Mouse (Mus musculus) liver, embryonic 12.5 days (tissue): ENCODE data around the gene Rbm10. TPM values are rescaled to one million over a fixed set of nuclear protein-coding genes. Genes with fewer than 3 reads are reported as not detected.

Experiments used
- ATAC-seq: fragments of 200-750 bp; cut with Nextera tagmentation; 2 replicates; pipeline ENCODE4 v1.8.0; 2017; ENCODE audit warnings: moderate number of reproducible peaks, mild to moderate bottlenecking, moderate library complexity
- H3K27ac ChIP-seq: fragments of 300-500 bp; sonication (generic); 2 replicates; pipeline ENCODE4 v1.5.1; 2016; ENCODE audit warnings: mild to moderate bottlenecking
- H3K27me3 ChIP-seq: fragments of 300-500 bp; sonication (generic); replicated peaks from 2 replicates; pipeline ENCODE4 v1.6.1; 2016; ENCODE audit warnings: mild to moderate bottlenecking, moderate library complexity
- H3K36me3 ChIP-seq: fragments of 300-500 bp; sonication (generic); 2 replicates; pipeline ENCODE4 v1.6.1; 2016; ENCODE audit warnings: mild to moderate bottlenecking, moderate library complexity
- H3K4me1 ChIP-seq: fragments of 300-500 bp; sonication (generic); 2 replicates; pipeline ENCODE4 v1.6.1; 2016
- H3K4me2 ChIP-seq: fragments of 300-500 bp; sonication (generic); 2 replicates; pipeline ENCODE4 v1.6.1; 2016; ENCODE audit warnings: mild to moderate bottlenecking, moderate library complexity
- H3K4me3 ChIP-seq: fragments of 300-500 bp; sonication (generic); 2 replicates; pipeline ENCODE4 v1.5.1; 2016; ENCODE audit warnings: mild to moderate bottlenecking, moderate library complexity
- H3K9ac ChIP-seq: fragments of 300-500 bp; sonication (generic); 2 replicates; pipeline ENCODE4 v1.6.1; 2016; ENCODE audit warnings: mild to moderate bottlenecking, moderate library complexity
- H3K9me3 ChIP-seq: fragments of 300-500 bp; sonication (generic); replicated peaks from 2 replicates; pipeline ENCODE4 v1.6.1; 2016; ENCODE audit warnings: mild to moderate bottlenecking, moderate library complexity
- WGBS: fragments of 180-500 bp; shearing (Covaris S2); methylation state at CpG from one replicate; pipeline ENCODE4 v1.1.7; 2016; ENCODE audit not compliant: insufficient replicate concordance; 5-methylcytosine and 5-hydroxymethylcytosine counted together
- polyA plus RNA-seq: library from polyadenylated mRNA; unstranded; fragments of >200 nt; fragmentation: Nextera tagmentation; extraction: Ambion mirVana; gene quantifications from 2 replicates; pipeline ENCODE4 v1.2.1, GENCODE M21; 2016

The Rbm10 gene
- polyA plus RNA-seq, 1 experiment from 2014 or later = 49.6 TPM

GRCm38 (mm10) chrX:20658891-20659406 is 41.6 kb downstream of the Rbm10 start:
- ATAC-seq = no peak
- Histone ChIP-seq H3K27me3 (no peaks in the 10 kb centered on the region), H3K4me2 (peak overlapping the region; percentile 79), H3K36me3 (no peaks in the 10 kb centered on the region), H3K4me3 (peak overlapping the region; percentile 64), H3K9me3 (no peaks in the 10 kb centered on the region), H3K9ac (peak overlapping the region; percentile 70), H3K4me1 (peaks cover 10% of the 10 kb centered on the region; the same call in 1 of the 2 replicates), H3K27ac (peak overlapping the region; percentile 79)
- 6% methylated on average over 24 of the region's 24 CpGs for WGBS

GRCm38 (mm10) chrX:20662317-20662715 is 45.0 kb downstream of the Rbm10 start:
- ATAC-seq = no peak
- peak overlapping the region; percentile 58; the same call in 1 of the 2 replicates for H3K27ac ChIP-seq
- peaks cover 29% of the 10 kb centered on the region for H3K36me3 ChIP-seq
- peak overlapping the region; percentile 72; the same call in 1 of the 2 replicates for H3K4me3 ChIP-seq
- H3K27me3 ChIP-seq = no peaks in the 10 kb centered on the region
- peaks cover 33% of the 10 kb centered on the region for H3K4me1 ChIP-seq
- H3K9me3 ChIP-seq = no peaks in the 10 kb centered on the region
- WGBS = 26% methylated on average over 5 of the region's 5 CpGs
- H3K9ac ChIP-seq = no peak overlapping the region
- H3K4me2 ChIP-seq = peak overlapping the region; percentile 6; the same call in 1 of the 2 replicates

- no peaks in the 10 kb centered on the region for H3K27me3 ChIP-seq
- 11% methylated on average over 27 of the region's 28 CpGs for WGBS
- H3K27ac ChIP-seq = peak overlapping the region; percentile 86
- H3K36me3 ChIP-seq = peaks cover 35% of the 10 kb centered on the region
- H3K4me1 ChIP-seq = peaks cover 33% of the 10 kb centered on the region
- H3K4me3 ChIP-seq = peak overlapping the region; percentile 72
- ATAC-seq = peak; percentile 82
- peak overlapping the region; percentile 82 for H3K9ac ChIP-seq
- H3K9me3 ChIP-seq = no peaks in the 10 kb centered on the region
- H3K4me2 ChIP-seq = peak overlapping the region; percentile 74
Measured at GRCm38 (mm10) chrX:20662716-20663443, 45.6 kb downstream of the Rbm10 start.

- H3K9me3 ChIP-seq = no peaks in the 10 kb centered on the region
- peak overlapping the region; percentile 82 for H3K9ac ChIP-seq
- WGBS = 13% methylated on average over 9 of the region's 9 CpGs
- peaks cover 40% of the 10 kb centered on the region for H3K36me3 ChIP-seq
- ATAC-seq = peak; percentile 18; the same call in 1 of the 2 replicates
- H3K27ac ChIP-seq = peak overlapping the region; percentile 86
- H3K27me3 ChIP-seq = no peaks in the 10 kb centered on the region
- peaks cover 33% of the 10 kb centered on the region for H3K4me1 ChIP-seq
- H3K4me3 ChIP-seq = peak overlapping the region; percentile 72
- peak overlapping the region; percentile 74 for H3K4me2 ChIP-seq
Measured at GRCm38 (mm10) chrX:20663444-20663790, 46.1 kb downstream of the Rbm10 start.

GRCm38 (mm10) chrX:20687519-20688067 is 70.3 kb downstream of the Rbm10 start, which contains the start of gene Cdk16:
Gene Cdk16 (plus strand): TSS chrX:20687954.
- WGBS = 9% methylated on average over 16 of the region's 16 CpGs
- Histone ChIP-seq H3K27me3 (no peaks in the 10 kb centered on the region), H3K27ac (peak within 1 kb of the TSS; percentile 94), H3K4me1 (peaks cover 18% of the 10 kb centered on the region), H3K9ac (peak within 1 kb of the TSS; percentile 91), H3K9me3 (no peaks in the 10 kb centered on the region), H3K4me2 (peak within 1 kb of the TSS; percentile 77), H3K36me3 (peaks cover 28% of the 10 kb centered on the region), H3K4me3 (peak within 1 kb of the TSS; percentile 81)
- ATAC-seq = peak; percentile 92

- Histone ChIP-seq H3K36me3 (peaks cover 28% of the 10 kb centered on the region), H3K27ac (peak overlapping the region; percentile 94), H3K4me1 (peaks cover 18% of the 10 kb centered on the region), H3K27me3 (no peaks in the 10 kb centered on the region), H3K4me2 (peak overlapping the region; percentile 77), H3K9me3 (no peaks in the 10 kb centered on the region), H3K4me3 (peak overlapping the region; percentile 81), H3K9ac (peak overlapping the region; percentile 91)
- ATAC-seq = peak; percentile 87
- WGBS = 14% methylated on average over 31 of the region's 33 CpGs
Measured at GRCm38 (mm10) chrX:20688068-20688547, 70.8 kb downstream of the Rbm10 start.

- Histone ChIP-seq H3K4me1 (peaks cover 18% of the 10 kb centered on the region), H3K9me3 (no peaks in the 10 kb centered on the region), H3K9ac (peak overlapping the region; percentile 91), H3K27ac (peak overlapping the region; percentile 94), H3K36me3 (peaks cover 28% of the 10 kb centered on the region), H3K27me3 (no peaks in the 10 kb centered on the region), H3K4me3 (peak overlapping the region; percentile 81), H3K4me2 (peak overlapping the region; percentile 77)
- 5% methylated on average over 28 of the region's 35 CpGs for WGBS
- peak; percentile 44 for ATAC-seq
Measured at GRCm38 (mm10) chrX:20688615-20689014, 71.3 kb downstream of the Rbm10 start.

GRCm38 (mm10) chrX:20691566-20691965 is 74.3 kb downstream of the Rbm10 start:
- H3K4me1 ChIP-seq = peaks cover 14% of the 10 kb centered on the region
- H3K9me3 ChIP-seq = no peaks in the 10 kb centered on the region
- H3K27me3 ChIP-seq = no peaks in the 10 kb centered on the region
- H3K4me2 ChIP-seq = no peak overlapping the region
- H3K36me3 ChIP-seq = peaks cover 51% of the 10 kb centered on the region
- WGBS = 76% methylated on average over 3 of the region's 3 CpGs
- ATAC-seq = no peak
- no peak overlapping the region for H3K9ac ChIP-seq
- H3K4me3 ChIP-seq = no peak overlapping the region
- no peak overlapping the region for H3K27ac ChIP-seq

GRCm38 (mm10) chrX:20692616-20693015 is 75.3 kb downstream of the Rbm10 start:
- Histone ChIP-seq H3K4me3 (no peak overlapping the region), H3K9me3 (no peaks in the 10 kb centered on the region), H3K27me3 (no peaks in the 10 kb centered on the region), H3K27ac (no peak overlapping the region), H3K4me1 (peaks cover 11% of the 10 kb centered on the region), H3K36me3 (peaks cover 62% of the 10 kb centered on the region), H3K9ac (no peak overlapping the region), H3K4me2 (no peak overlapping the region)
- no peak for ATAC-seq
- WGBS = 92% methylated on average over 1 of the region's 1 CpGs

GRCm38 (mm10) chrX:20695842-20696241 is 78.5 kb downstream of the Rbm10 start:
- 80% methylated on average over 4 of the region's 4 CpGs for WGBS

More at GRCm38 (mm10) chrX:20695842-20696241, 78.5 kb downstream of the Rbm10 start:
- no peaks in the 10 kb centered on the region for H3K27me3 ChIP-seq
- no peak overlapping the region for H3K4me2 ChIP-seq
- ATAC-seq = no peak
- H3K9me3 ChIP-seq = no peaks in the 10 kb centered on the region
- no peaks in the 10 kb centered on the region for H3K4me1 ChIP-seq
- no peak overlapping the region for H3K4me3 ChIP-seq
- no peak overlapping the region for H3K27ac ChIP-seq
- H3K36me3 ChIP-seq = peaks cover 84% of the 10 kb centered on the region
- H3K9ac ChIP-seq = no peak overlapping the region
